Mouse (Mus musculus) myocyte (in vitro differentiated cells): ENCODE results near the gene Nos1ap. TPM values are rescaled to one million over a fixed set of nuclear protein-coding genes. Genes with fewer than 3 reads are reported as not detected.

Experiments
- H3K27me3 ChIP-seq: one replicate; pipeline ENCODE4 v1.6.1; 2011; ENCODE audit not compliant: control insufficient read depth, insufficient read depth, insufficient read length
- H3K36me3 ChIP-seq: one replicate; pipeline ENCODE4 v1.6.1; 2011; ENCODE audit not compliant: control insufficient read depth, insufficient read depth
- H3K4me2 ChIP-seq: one replicate; pipeline ENCODE4 v1.6.1; 2011; ENCODE audit warnings: low read depth, control low read depth
- H3K4me3 ChIP-seq: one replicate; pipeline ENCODE4 v1.5.1; 2011; ENCODE audit warnings: mild to moderate bottlenecking, control low read depth, moderate library complexity
- H3K79me2 ChIP-seq: one replicate; pipeline ENCODE4 v1.6.1; 2011; ENCODE audit not compliant: control insufficient read depth, insufficient read depth
- H3ac ChIP-seq: one replicate; pipeline ENCODE4 v1.6.1; 2011; ENCODE audit not compliant: control insufficient read depth, insufficient read length
- CEBPB ChIP-seq: IDR thresholded peaks from 2 replicates; pipeline ENCODE4 v1.6.1; 2011; ENCODE audit warnings: mild to moderate bottlenecking, moderate library complexity; ENCODE audit not compliant: poor library complexity, insufficient read depth, severe bottlenecking
- E2F4 ChIP-seq: IDR thresholded peaks from one replicate; pipeline ENCODE4 v1.6.1; 2011; ENCODE audit warnings: mild to moderate bottlenecking, control low read depth, moderate library complexity; ENCODE audit not compliant: insufficient read depth
- MAX ChIP-seq: IDR thresholded peaks from one replicate; pipeline ENCODE4 v1.6.1; 2011; ENCODE audit warnings: low read depth, mild to moderate bottlenecking, control low read depth
- MYOD1 ChIP-seq, 3 experiments: IDR thresholded peaks; one replicate each; pipeline ENCODE4 v1.6.1; 2011; ENCODE audit warnings: control low read depth in 2 of 3, low read depth in 2 of 3, mild to moderate bottlenecking in 2 of 3, moderate library complexity in 1 of 3; ENCODE audit not compliant: insufficient read length in 2 of 3, control insufficient read depth in 1 of 3
- MYOG ChIP-seq, 3 experiments: IDR thresholded peaks; one replicate each; pipeline ENCODE4 v1.6.1; 2011; ENCODE audit warnings: control low read depth in 2 of 3, low read depth in 2 of 3, mild to moderate bottlenecking in 2 of 3; ENCODE audit not compliant: insufficient read length in 2 of 3, control insufficient read depth in 1 of 3, insufficient read depth in 1 of 3
- POLR2A ChIP-seq: IDR thresholded peaks from one replicate; pipeline ENCODE4 v1.6.1; 2011; ENCODE audit warnings: low read depth, mild to moderate bottlenecking, control low read depth, moderate library complexity; ENCODE audit not compliant: insufficient read length
- POLR2AphosphoS2 ChIP-seq: IDR thresholded peaks from one replicate; pipeline ENCODE4 v1.6.1; 2011; ENCODE audit warnings: low read depth, control low read depth; ENCODE audit not compliant: insufficient read length
- REST ChIP-seq: IDR thresholded peaks from one replicate; pipeline ENCODE4 v1.6.1; 2011; ENCODE audit warnings: mild to moderate bottlenecking, control low read depth, moderate library complexity; ENCODE audit not compliant: insufficient read depth, insufficient read length
- SRF ChIP-seq: IDR thresholded peaks from one replicate; pipeline ENCODE4 v1.6.1; 2011; ENCODE audit warnings: low read depth; ENCODE audit not compliant: control insufficient read depth, insufficient read length
- TCF12 ChIP-seq: IDR thresholded peaks from one replicate; pipeline ENCODE4 v1.6.1; 2011; ENCODE audit warnings: mild to moderate bottlenecking, control low read depth; ENCODE audit not compliant: poor library complexity, insufficient read depth, severe bottlenecking
- TCF3 ChIP-seq: IDR thresholded peaks from one replicate; pipeline ENCODE4 v1.6.1; 2011; ENCODE audit warnings: low read depth, control low read depth; ENCODE audit not compliant: insufficient read length
- USF1 ChIP-seq: IDR thresholded peaks from one replicate; pipeline ENCODE4 v1.6.1; 2011; ENCODE audit warnings: low read depth, mild to moderate bottlenecking, control low read depth, moderate library complexity
- polyA plus RNA-seq: library from polyadenylated mRNA; unstranded; fragments of >200 nt; fragmentation: generic; extraction: Trizol; gene quantifications from one replicate; pipeline ENCODE4 v1.2.1, GENCODE M21; 2012; ENCODE audit warnings: missing spikeins

Nos1ap gene
- polyA plus RNA-seq, 1 experiment, result 0.14 TPM

DNA sequence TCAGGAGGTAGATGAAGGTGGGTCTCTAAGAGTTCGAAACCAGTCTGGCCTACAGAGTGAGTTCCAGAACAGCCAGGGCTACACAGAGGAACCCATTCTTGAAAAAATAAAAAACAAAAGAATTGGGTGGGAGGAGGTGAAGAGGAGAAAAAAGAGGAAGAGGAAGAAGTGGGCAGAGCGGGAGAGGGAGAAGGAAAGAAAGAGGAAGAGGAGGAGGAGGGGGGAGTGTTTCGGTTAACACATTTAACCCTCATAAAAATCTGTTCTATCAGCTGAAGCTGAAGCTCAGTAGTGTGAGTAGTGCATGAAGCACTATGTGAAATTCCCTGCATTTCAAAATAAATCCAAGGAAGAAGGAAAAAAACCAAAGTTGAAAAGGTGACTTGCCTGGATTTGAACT is 24.7 kb downstream of the Nos1ap start:
- Histone ChIP-seq H3K36me3 (no peaks in the 10 kb centered on the region), H3K4me3 (no peak overlapping the region), H3K79me2 (no peaks in the 10 kb centered on the region), H3K4me2 (no peak overlapping the region), H3K27me3 (no peaks in the 10 kb centered on the region), H3ac (no peak overlapping the region)
- TF ChIP-seq REST (no peak), POLR2AphosphoS2 (no peak), MYOG (IDR thresholded peaks at IDR 0.05; ENCODE audit: control insufficient read depth in 1 of 3, insufficient read depth in 1 of 3, insufficient read length in 2 of 3, low read depth in 2 of 3) (no peak), MYOD1 (IDR thresholded peaks at IDR 0.05; ENCODE audit: control insufficient read depth in 1 of 3, insufficient read length in 2 of 3, low read depth in 2 of 3) (no peak), MAX (no peak), SRF (no peak), TCF12 (no peak), CEBPB (no peak), E2F4 (no peak), POLR2A (no peak), TCF3 (no peak), USF1 (no peak)

GRCm38 (mm10) chr1:170562431-170562830 is 27.2 kb downstream of the Nos1ap start:
- H3ac ChIP-seq, result no peak overlapping the region
- H3K4me2 ChIP-seq, result no peak overlapping the region
- H3K36me3 ChIP-seq, result no peaks in the 10 kb centered on the region
- H3K79me2 ChIP-seq, result no peaks in the 10 kb centered on the region
- TF ChIP-seq USF1 (no peak), SRF (no peak), MAX (no peak), TCF3 (no peak), E2F4 (no peak), TCF12 (no peak), REST (no peak), MYOG (IDR thresholded peaks at IDR 0.05; ENCODE audit: control insufficient read depth in 1 of 3, insufficient read depth in 1 of 3, insufficient read length in 2 of 3, low read depth in 2 of 3) (no peak), POLR2AphosphoS2 (no peak), CEBPB (no peak), MYOD1 (IDR thresholded peaks at IDR 0.05; ENCODE audit: control insufficient read depth in 1 of 3, insufficient read length in 2 of 3, low read depth in 2 of 3) (no peak), POLR2A (no peak)
- H3K4me3 ChIP-seq, result no peak overlapping the region
- H3K27me3 ChIP-seq, result no peaks in the 10 kb centered on the region

DNA sequence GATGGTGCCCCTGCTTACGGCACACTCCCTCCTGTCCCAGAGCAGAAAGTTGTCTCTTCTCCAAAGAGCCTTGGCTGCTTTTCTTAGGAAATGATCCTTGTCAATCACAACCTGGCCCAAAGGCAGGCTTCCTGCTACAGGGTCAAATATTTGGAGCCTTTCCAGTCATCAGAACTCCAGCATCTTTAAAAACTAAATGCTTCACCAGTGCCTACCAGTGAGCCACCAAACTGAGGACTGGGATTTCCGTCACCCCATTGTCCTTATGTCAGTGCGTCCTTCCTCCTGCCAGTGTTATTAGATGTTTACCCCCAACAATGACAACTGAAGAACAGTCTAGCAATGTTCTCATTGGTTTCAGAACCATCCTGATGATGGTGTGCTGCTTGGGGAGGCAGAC is 28.9 kb downstream of the Nos1ap start:
- Histone ChIP-seq H3K36me3 (no peaks in the 10 kb centered on the region), H3K4me3 (no peak overlapping the region), H3ac (no peak overlapping the region), H3K27me3 (no peaks in the 10 kb centered on the region), H3K79me2 (no peaks in the 10 kb centered on the region), H3K4me2 (no peak overlapping the region)
- no peak for TF ChIP-seq SRF

GRCm38 (mm10) chr1:170557962-170558361 is 31.7 kb downstream of the Nos1ap start:
- H3K36me3 ChIP-seq, result no peaks in the 10 kb centered on the region
- no peak overlapping the region for H3K4me3 ChIP-seq
- no peak for TF ChIP-seq TCF3
- TF ChIP-seq CEBPB, result no peak
- no peak for TF ChIP-seq USF1
- TF ChIP-seq MYOG (IDR thresholded peaks at IDR 0.05; ENCODE audit: control insufficient read depth in 1 of 3, insufficient read depth in 1 of 3, insufficient read length in 2 of 3, low read depth in 2 of 3), result no peak
- TF ChIP-seq TCF12, result no peak
- TF ChIP-seq MYOD1 (IDR thresholded peaks at IDR 0.05; ENCODE audit: control insufficient read depth in 1 of 3, insufficient read length in 2 of 3, low read depth in 2 of 3), result no peak
- TF ChIP-seq POLR2AphosphoS2, result no peak
- TF ChIP-seq E2F4, result no peak
- no peak for TF ChIP-seq POLR2A
- H3K4me2 ChIP-seq, result no peak overlapping the region
- no peaks in the 10 kb centered on the region for H3K27me3 ChIP-seq
- no peak overlapping the region for H3ac ChIP-seq
- no peaks in the 10 kb centered on the region for H3K79me2 ChIP-seq

DNA sequence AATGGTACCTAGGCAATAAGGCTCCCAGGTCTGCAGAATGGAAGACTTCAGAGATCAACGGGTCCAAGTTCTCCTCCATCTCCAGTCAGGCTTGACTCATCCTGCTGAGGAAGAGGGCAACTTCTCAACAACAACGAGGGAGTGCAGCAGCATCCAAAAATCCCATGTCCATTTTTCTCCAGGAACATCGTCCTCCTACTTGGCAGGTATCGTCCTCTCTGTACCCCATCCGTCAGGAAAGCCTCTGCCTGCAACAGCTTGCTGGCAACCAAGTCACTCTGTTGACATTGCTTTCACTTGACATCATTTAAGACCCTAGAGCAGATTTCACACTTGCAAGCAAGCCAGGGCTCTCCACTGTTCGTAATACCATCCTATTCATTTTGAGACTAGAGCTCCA is 33.0 kb downstream of the Nos1ap start:
- no peak for TF ChIP-seq POLR2A
- TF ChIP-seq E2F4, result no peak
- TF ChIP-seq MYOG (IDR thresholded peaks at IDR 0.05; ENCODE audit: control insufficient read depth in 1 of 3, insufficient read depth in 1 of 3, insufficient read length in 2 of 3, low read depth in 2 of 3), result no peak
- no peak for TF ChIP-seq SRF
- no peak for TF ChIP-seq MAX
- TF ChIP-seq REST, result no peak
- TF ChIP-seq USF1, result no peak
- no peak for TF ChIP-seq MYOD1 (IDR thresholded peaks at IDR 0.05; ENCODE audit: control insufficient read depth in 1 of 3, insufficient read length in 2 of 3, low read depth in 2 of 3)
- TF ChIP-seq POLR2AphosphoS2, result no peak
- no peak for TF ChIP-seq TCF12
- no peak for TF ChIP-seq CEBPB
- no peak for TF ChIP-seq TCF3
- Histone ChIP-seq H3K36me3 (no peaks in the 10 kb centered on the region), H3ac (no peak overlapping the region)

More for the DNA sequence above, 33.0 kb downstream of the Nos1ap start:
- H3K4me2 ChIP-seq, result no peak overlapping the region
- no peaks in the 10 kb centered on the region for H3K27me3 ChIP-seq
- no peak overlapping the region for H3K4me3 ChIP-seq
- no peaks in the 10 kb centered on the region for H3K79me2 ChIP-seq
